Mouse (Mus musculus): Measurements from ENCODE around the gene Gclc. TPM values are rescaled to one million over a fixed set of nuclear protein-coding genes. Genes with fewer than 3 reads are reported as not detected.

Gene Gclc
- polyA plus RNA-seq, 1 experiment from 2014 or later: 11.3 TPM

DNA sequence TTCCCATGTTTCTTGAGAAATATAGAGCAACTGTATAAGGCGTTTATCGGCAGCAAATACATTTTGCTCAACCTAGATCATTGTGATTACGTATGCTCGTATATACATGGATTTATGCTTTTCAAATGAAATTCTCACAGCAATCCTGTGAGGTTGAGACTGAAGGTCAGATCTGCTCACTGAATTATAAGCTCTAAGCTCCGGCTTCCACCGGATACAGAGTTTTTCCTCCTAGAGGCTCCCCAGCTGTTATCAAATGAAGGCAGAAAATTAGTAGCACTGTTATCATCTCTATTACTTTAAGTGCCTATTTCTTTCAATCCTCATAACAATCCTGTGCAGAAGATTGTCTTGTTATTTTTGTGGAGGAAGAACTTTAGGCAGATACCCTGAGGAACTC, 80.8 kb downstream of the Gclc start:
- no peak for ATAC-seq (ENCODE audit: insufficient number of reproducible peaks, low FRiP score, low TSS enrichment, low read depth)
- H3K4me1 ChIP-seq: no peaks in the 10 kb centered on the region
- WGBS: 83% methylated on average over 6 of the region's 6 CpGs
- H3K9ac ChIP-seq: no peak overlapping the region
- H3K9me3 ChIP-seq: no peaks in the 10 kb centered on the region
- H3K36me3 ChIP-seq: no peaks in the 10 kb centered on the region
- no peak overlapping the region for H3K4me3 ChIP-seq
- H3K27me3 ChIP-seq: no peaks in the 10 kb centered on the region
- no peak overlapping the region for H3K27ac ChIP-seq
- H3K4me2 ChIP-seq: no peak overlapping the region

DNA sequence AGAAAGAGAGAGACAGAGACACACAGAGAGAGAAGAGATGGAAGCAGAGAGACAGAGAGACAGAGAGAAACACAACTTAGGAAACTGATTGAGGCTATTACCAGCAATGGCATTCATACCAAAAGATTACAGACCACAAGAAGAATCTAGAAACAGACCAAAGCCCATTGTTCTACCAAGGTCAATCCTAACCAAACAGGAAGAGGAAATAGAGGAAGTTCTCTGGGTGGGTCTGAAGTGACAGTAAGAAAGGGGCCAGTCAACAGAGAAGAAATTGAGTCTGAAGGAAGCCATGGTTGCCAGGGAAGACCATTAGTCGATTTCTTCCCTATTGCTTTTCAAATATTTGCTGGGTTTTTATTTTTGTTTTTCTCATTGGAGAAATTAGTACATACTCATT, 81.4 kb downstream of the Gclc start:
- no peaks in the 10 kb centered on the region for H3K9me3 ChIP-seq
- no peaks in the 10 kb centered on the region for H3K27me3 ChIP-seq
- H3K27ac ChIP-seq: no peak overlapping the region
- H3K4me1 ChIP-seq: no peaks in the 10 kb centered on the region
- H3K4me2 ChIP-seq: no peak overlapping the region
- H3K36me3 ChIP-seq: no peaks in the 10 kb centered on the region
- 89% methylated on average over 1 of the region's 1 CpGs for WGBS
- ATAC-seq (ENCODE audit: insufficient number of reproducible peaks, low FRiP score, low TSS enrichment, low read depth): no peak
- no peak overlapping the region for H3K9ac ChIP-seq
- H3K4me3 ChIP-seq: no peak overlapping the region

DNA sequence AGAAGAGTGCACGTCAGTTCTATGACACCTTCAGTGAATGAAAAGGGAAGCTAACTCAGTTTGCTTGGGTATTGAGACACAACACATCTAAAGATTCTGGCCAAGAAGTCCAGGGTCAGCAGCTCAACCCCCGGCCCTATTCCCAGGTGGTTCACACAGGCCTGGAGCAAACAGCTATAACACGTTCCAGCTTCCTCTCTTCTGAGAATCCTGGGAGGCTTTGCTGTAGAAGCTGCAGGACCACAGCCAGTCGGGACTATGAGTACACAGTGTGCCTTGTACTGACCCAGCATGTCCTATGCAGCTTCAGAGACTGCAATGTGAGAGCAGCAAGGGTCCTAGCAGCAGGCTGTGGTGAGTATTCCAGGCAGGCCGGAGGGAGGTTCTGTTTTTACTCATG, 84.3 kb downstream of the Gclc start:
- Histone ChIP-seq H3K36me3 (no peaks in the 10 kb centered on the region), H3K4me1 (no peaks in the 10 kb centered on the region), H3K27ac (no peak overlapping the region), H3K27me3 (no peaks in the 10 kb centered on the region), H3K4me2 (no peak overlapping the region), H3K9ac (no peak overlapping the region), H3K9me3 (no peaks in the 10 kb centered on the region), H3K4me3 (no peak overlapping the region)
- 65% methylated on average over 5 of the region's 5 CpGs for WGBS
- ATAC-seq (ENCODE audit: insufficient number of reproducible peaks, low FRiP score, low TSS enrichment, low read depth): no peak

Other genes with a start within 250 kb of the Gclc start
- gene Lrrc1, start 209.7 kb upstream of the Gclc start, polyA plus RNA-seq (2015; fragmentation: Nextera tagmentation; extraction: Ambion mirVana): 14.8 and 17.0 TPM in 2 replicates
- gene Klhl31, start 118.0 kb upstream of the Gclc start, polyA plus RNA-seq (2015; fragmentation: Nextera tagmentation; extraction: Ambion mirVana): 10.3 and 30.3 TPM in 2 replicates
- gene Elovl5, start 162.8 kb downstream of the Gclc start, polyA plus RNA-seq (2015; fragmentation: Nextera tagmentation; extraction: Ambion mirVana): 64.3 and 66.2 TPM in 2 replicates